In genomic region chr17:87550518-87551164, GRCm38 (mm10) we compare ENCODE assay signal across 15 mouse cellular contexts.
A peak's percentile ranks its signal among the peaks of the same experiment; 100 is the strongest.
DNase-seq lines count a peak whose midpoint lies in the region; ATAC-seq and TF ChIP-seq lines count a peak whose summit lies in the region.
"Had no signal": no experiment of that assay in that cellular context is flagged by ENCODE, and none has a peak within 500 bp of the region (broad histone marks: within the 10 kb centered on the region; RNA-seq: fewer than 3 reads in every experiment).

No protein-coding gene starts in this region.

- peak; percentile 49 for ATAC-seq in lung, embryonic 15.5 days (ENCODE audit: borderline replicate concordance, extremely low read depth, low FRiP score, low TSS enrichment)
- ATAC-seq in limb, embryonic 11.5 days (ENCODE audit: insufficient number of reproducible peaks, low FRiP score, low TSS enrichment, low read depth): no peak
- ATAC-seq: forebrain, embryonic 15.5 days had no signal

- WGBS in lung, embryonic 15.5 days: 42% methylated on average over 13 of the region's 13 CpGs
- WGBS in limb, embryonic 11.5 days: 50% methylated on average over 13 of the region's 13 CpGs

- no peak for DNase-seq in gastrocnemius, adult 2 months
- no peak for DNase-seq in gastrocnemius, postnatal 36 days
- DNase-seq in lung, postnatal 10 days: no peak
- no peak for DNase-seq in limb, embryonic 11.5 days (ENCODE audit: low spot score)
- DNase-seq in natural killer cell, adult 2 months (ENCODE audit: low spot score in 2 of 2): no peak
- DNase-seq in adrenal gland, postnatal 25 days: no peak
- no peak for DNase-seq in thymus, postnatal 14 days
- DNase-seq: cerebellum, adult 9-10 months; heart, adult 2 months; left cerebral cortex, postnatal 4 days; right cerebral cortex, postnatal 14 days had no signal

- H3K27me3 ChIP-seq in lung, embryonic 15.5 days: no peaks in the 10 kb centered on the region
- H3K27me3 ChIP-seq in limb, embryonic 11.5 days (ENCODE audit: control insufficient read depth, insufficient read depth, low read length): no peaks in the 10 kb centered on the region
- H3K27me3 ChIP-seq: forebrain, embryonic 15.5 days; hindbrain, embryonic 12.5 days had no signal

- intact Hi-C loops in gastrocnemius, adult 2 months (cut with DNase I): no loop called here
- intact Hi-C loops in gastrocnemius, postnatal 36 days (cut with DNase I): no loop called here

- H3K4me3 ChIP-seq in gastrocnemius, adult 2 months: no peak overlapping the region
- no peak overlapping the region for H3K4me3 ChIP-seq in lung, embryonic 15.5 days
- H3K4me3 ChIP-seq in limb, embryonic 11.5 days (ENCODE audit: low read depth, low read length): no peak overlapping the region
- H3K4me3 ChIP-seq: forebrain, embryonic 15.5 days; heart, adult 2 months; hindbrain, embryonic 12.5 days; midbrain, embryonic 12.5 days had no signal

- no peaks in the 10 kb centered on the region for H3K36me3 ChIP-seq in lung, embryonic 15.5 days
- no peaks in the 10 kb centered on the region for H3K36me3 ChIP-seq in limb, embryonic 11.5 days (ENCODE audit: control insufficient read depth, insufficient read depth, low read length)
- H3K36me3 ChIP-seq: forebrain, embryonic 15.5 days; hindbrain, embryonic 12.5 days; midbrain, embryonic 12.5 days had no signal

- H3K4me2 ChIP-seq in lung, embryonic 15.5 days: no peak overlapping the region
- no peak overlapping the region for H3K4me2 ChIP-seq in limb, embryonic 11.5 days (ENCODE audit: low read depth, severe bottlenecking)
- H3K4me2 ChIP-seq: forebrain, embryonic 15.5 days; hindbrain, embryonic 12.5 days; midbrain, embryonic 12.5 days had no signal

- peak overlapping the region; percentile 86 for H3K27ac ChIP-seq in gastrocnemius, adult 2 months
- peak overlapping the region; percentile 18; the same call in 1 of the 2 replicates for H3K27ac ChIP-seq in lung, embryonic 15.5 days
- H3K27ac ChIP-seq in limb, embryonic 11.5 days (replicated peaks; ENCODE audit: low read depth, low read length): 0 out of 2 replicates have a peak overlapping the region, but pooled peaks have one; percentile 30
- H3K27ac ChIP-seq: forebrain, embryonic 15.5 days; heart, adult 2 months; hindbrain, embryonic 12.5 days; midbrain, embryonic 12.5 days had no signal

- 0 out of 2 replicates have a peak, but pooled peaks cover 5% of the 10 kb centered on the region for H3K4me1 ChIP-seq in lung, embryonic 15.5 days
- H3K4me1 ChIP-seq in limb, embryonic 11.5 days (ENCODE audit: control insufficient read depth, insufficient read depth, low read length): peaks cover 7% of the 10 kb centered on the region; the same call in 1 of the 2 replicates
- H3K4me1 ChIP-seq: forebrain, embryonic 15.5 days; hindbrain, embryonic 12.5 days; midbrain, embryonic 12.5 days had no signal

- H3K9ac ChIP-seq in lung, embryonic 15.5 days: no peak overlapping the region
- H3K9ac ChIP-seq in limb, embryonic 11.5 days (ENCODE audit: low read length): no peak overlapping the region
- H3K9ac ChIP-seq: forebrain, embryonic 15.5 days; hindbrain, embryonic 12.5 days; midbrain, embryonic 12.5 days had no signal

- no peak for TF ChIP-seq CTCF in gastrocnemius, adult 2 months (IDR thresholded peaks at IDR 0.05)

- H3K9me3 ChIP-seq in lung, embryonic 15.5 days: no peaks in the 10 kb centered on the region
- H3K9me3 ChIP-seq in limb, embryonic 11.5 days (ENCODE audit: control insufficient read depth, low read length): no peaks in the 10 kb centered on the region
- H3K9me3 ChIP-seq: forebrain, embryonic 15.5 days; hindbrain, embryonic 12.5 days; midbrain, embryonic 12.5 days had no signal

Comparison
In these comparisons a context has a peak if more than half of its experiments do, and no peak if none do; other contexts are left out.
1. H3K27ac ChIP-seq: peak in every context shown above with its lines; median percentile 86 in gastrocnemius, adult 2 months; 30 in limb, embryonic 11.5 days; 18 in lung, embryonic 15.5 days.